Mouse (Mus musculus): Measurements from ENCODE around the gene Vmn2r102.

Gene Vmn2r102

DNA sequence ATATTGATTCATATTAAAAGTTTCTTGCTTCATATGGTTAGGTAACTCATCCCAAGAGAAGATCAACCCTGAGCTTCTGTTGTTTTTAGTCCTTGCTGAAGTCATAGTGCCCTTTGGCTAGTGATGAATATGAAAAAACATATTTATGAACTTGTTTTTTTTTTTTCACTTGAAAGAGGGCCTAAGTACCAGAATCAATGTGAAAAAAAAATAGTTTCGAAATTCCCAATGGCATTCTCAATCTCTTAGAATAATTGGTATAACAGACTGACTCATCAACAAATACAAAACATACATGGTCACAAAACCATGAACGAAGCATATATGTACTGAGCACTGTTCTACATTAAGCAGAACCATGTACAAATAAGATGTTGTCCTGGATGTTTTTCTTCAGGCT is at the start of gene Vmn2r102:
Gene Vmn2r102, plus strand, starts transcription at position 301 of the 400 bp plus-strand sequence.
- DNase-seq, result no peak

DNA sequence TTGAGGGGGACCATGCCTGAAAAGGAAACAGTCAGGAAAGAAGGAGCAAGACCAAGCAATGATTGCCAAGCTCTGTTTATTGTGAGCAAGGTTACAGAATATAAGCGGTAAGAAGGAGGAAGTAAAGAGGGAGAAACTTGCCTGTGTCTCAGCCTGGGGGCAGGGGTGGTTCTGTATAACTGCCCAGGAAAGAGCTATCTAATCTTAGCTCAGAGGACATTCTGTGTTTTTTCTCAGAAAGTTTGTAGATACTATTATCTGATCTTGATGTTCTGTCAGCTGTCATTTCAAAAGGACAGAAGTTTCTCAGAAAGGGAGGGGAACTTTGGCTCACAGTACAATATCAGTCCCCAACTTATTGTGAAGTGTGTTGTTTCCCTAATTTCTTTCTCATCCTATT is 30.8 kb upstream of the Vmn2r102 start:
- DNase-seq, result no peak

DNA sequence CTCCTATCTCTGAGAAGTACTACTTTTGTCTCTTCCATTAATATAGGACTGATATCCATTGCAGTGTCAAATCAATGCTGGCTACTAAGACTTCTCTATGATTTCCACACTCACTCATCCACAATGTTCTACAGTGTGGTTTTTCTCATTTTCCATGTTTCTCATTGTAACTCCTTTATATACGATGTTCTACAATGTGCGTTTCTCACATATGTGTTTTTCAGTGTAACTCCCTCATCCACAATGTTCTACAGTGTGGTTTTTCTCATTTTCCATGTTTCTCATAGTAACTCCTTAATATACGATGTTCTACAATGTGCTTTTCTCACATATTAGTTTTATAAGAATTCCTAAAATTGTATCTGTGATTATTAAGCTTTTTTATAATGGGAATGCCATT is 1.7 kb upstream of the Vmn2r102 start:
- no peak for DNase-seq

DNA sequence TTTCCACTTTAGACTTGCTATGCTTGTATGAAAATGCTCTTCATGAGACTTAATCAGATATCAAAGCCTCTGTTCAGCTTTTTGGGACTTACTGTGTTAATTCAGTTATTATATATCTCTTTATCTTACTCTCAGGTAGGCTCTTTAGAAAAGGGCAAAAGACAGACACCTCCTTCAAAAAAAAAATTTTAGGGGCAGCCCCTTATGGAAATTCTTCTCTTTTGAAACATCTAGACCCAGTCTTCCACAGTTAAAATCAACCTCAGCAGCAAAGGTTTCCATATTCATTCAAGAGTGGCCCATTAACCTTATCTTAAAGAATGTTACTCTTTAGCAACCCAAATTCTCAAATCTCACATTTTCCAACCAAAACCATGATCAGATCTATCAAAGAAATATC is 31.9 kb downstream of the Vmn2r102 start:
- DNase-seq, result no peak

All from cerebellum, adult 18-20 months (tissue).